Mouse (Mus musculus): ENCODE data around the gene Itpkb. TPM values are rescaled to one million over a fixed set of nuclear protein-coding genes. Genes with fewer than 3 reads are reported as not detected.

The Itpkb gene
- polyA plus RNA-seq, 1 experiment from 2014 or later: 4.0 TPM

- 83% methylated on average over 11 of the region's 11 CpGs for WGBS
Observed at GRCm38 (mm10) chr1:180402481-180403081, 72.3 kb downstream of the Itpkb start.

GRCm38 (mm10) chr1:180403357-180403693 is 73.0 kb downstream of the Itpkb start:
- Histone ChIP-seq H3K36me3 (ENCODE audit: control insufficient read depth, insufficient read depth, low read length) (no peaks in the 10 kb centered on the region), H3K27ac (ENCODE audit: low read depth, low read length) (peak overlapping the region; percentile 57), H3K27me3 (replicated peaks; ENCODE audit: control insufficient read depth, insufficient read depth, low read length) (no peaks in the 10 kb centered on the region), H3K9me3 (ENCODE audit: control insufficient read depth, low read length) (no peaks in the 10 kb centered on the region), H3K9ac (ENCODE audit: low read depth, low read length) (no peak overlapping the region), H3K4me1 (ENCODE audit: control insufficient read depth, insufficient read depth, low read depth, low read length) (peaks cover 10% of the 10 kb centered on the region), H3K4me2 (ENCODE audit: low read length) (no peak overlapping the region), H3K4me3 (ENCODE audit: low read length) (no peak overlapping the region)
- 85% methylated on average over 8 of the region's 8 CpGs for WGBS
- no peak for ATAC-seq

More at GRCm38 (mm10) chr1:180402481-180403081, 72.3 kb downstream of the Itpkb start:
- Histone ChIP-seq H3K36me3 (ENCODE audit: control insufficient read depth, insufficient read depth, low read length) (no peaks in the 10 kb centered on the region), H3K9me3 (ENCODE audit: control insufficient read depth, low read length) (no peaks in the 10 kb centered on the region), H3K27ac (ENCODE audit: low read depth, low read length) (no peak overlapping the region), H3K4me3 (ENCODE audit: low read length) (no peak overlapping the region), H3K4me2 (ENCODE audit: low read length) (no peak overlapping the region), H3K9ac (ENCODE audit: low read depth, low read length) (no peak overlapping the region), H3K27me3 (replicated peaks; ENCODE audit: control insufficient read depth, insufficient read depth, low read length) (no peaks in the 10 kb centered on the region), H3K4me1 (ENCODE audit: control insufficient read depth, insufficient read depth, low read depth, low read length) (peaks cover 10% of the 10 kb centered on the region)
- ATAC-seq: no peak

- whole genome bisulfite sequencing: 75% methylated on average over 32 of the region's 32 CpGs
- Histone ChIP-seq H3K4me3 (ENCODE audit: low read length) (no peak overlapping the region), H3K27ac (ENCODE audit: low read depth, low read length) (peak overlapping the region; percentile 57)
Observed at GRCm38 (mm10) chr1:180403694-180404606, 73.7 kb downstream of the Itpkb start.

GRCm38 (mm10) chr1:180404706-180405105 is 74.4 kb downstream of the Itpkb start:
- no peak overlapping the region for H3K4me2 ChIP-seq (ENCODE audit: low read length)
- no peaks in the 10 kb centered on the region for H3K9me3 ChIP-seq (ENCODE audit: control insufficient read depth, low read length)
- no peaks in the 10 kb centered on the region for H3K27me3 ChIP-seq (replicated peaks; ENCODE audit: control insufficient read depth, insufficient read depth, low read length)
- H3K4me3 ChIP-seq (ENCODE audit: low read length): no peak overlapping the region
- H3K9ac ChIP-seq (ENCODE audit: low read depth, low read length): no peak overlapping the region
- 94% methylated on average over 3 of the region's 3 CpGs for WGBS
- peak overlapping the region; percentile 2; the same call in 1 of the 2 replicates for H3K27ac ChIP-seq (ENCODE audit: low read depth, low read length)
- no peaks in the 10 kb centered on the region for H3K36me3 ChIP-seq (ENCODE audit: control insufficient read depth, insufficient read depth, low read length)
- no peak for ATAC-seq
- H3K4me1 ChIP-seq (ENCODE audit: control insufficient read depth, insufficient read depth, low read depth, low read length): peaks cover 10% of the 10 kb centered on the region

More at GRCm38 (mm10) chr1:180403694-180404606, 73.7 kb downstream of the Itpkb start:
- H3K27me3 ChIP-seq (replicated peaks; ENCODE audit: control insufficient read depth, insufficient read depth, low read length): no peaks in the 10 kb centered on the region
- no peak for ATAC-seq
- no peak overlapping the region for H3K4me2 ChIP-seq (ENCODE audit: low read length)
- no peaks in the 10 kb centered on the region for H3K9me3 ChIP-seq (ENCODE audit: control insufficient read depth, low read length)
- H3K36me3 ChIP-seq (ENCODE audit: control insufficient read depth, insufficient read depth, low read length): no peaks in the 10 kb centered on the region
- H3K9ac ChIP-seq (ENCODE audit: low read depth, low read length): no peak overlapping the region; the same call in 1 of the 2 replicates
- peaks cover 10% of the 10 kb centered on the region for H3K4me1 ChIP-seq (ENCODE audit: control insufficient read depth, insufficient read depth, low read depth, low read length)

GRCm38 (mm10) chr1:180405576-180406335 is 75.5 kb downstream of the Itpkb start:
- 80% methylated on average over 9 of the region's 9 CpGs for WGBS
- no peaks in the 10 kb centered on the region for H3K9me3 ChIP-seq (ENCODE audit: control insufficient read depth, low read length)
- no peak overlapping the region for H3K4me2 ChIP-seq (ENCODE audit: low read length)
- no peak overlapping the region for H3K9ac ChIP-seq (ENCODE audit: low read depth, low read length)
- peaks cover 10% of the 10 kb centered on the region for H3K4me1 ChIP-seq (ENCODE audit: control insufficient read depth, insufficient read depth, low read depth, low read length)
- no peaks in the 10 kb centered on the region for H3K36me3 ChIP-seq (ENCODE audit: control insufficient read depth, insufficient read depth, low read length)
- no peaks in the 10 kb centered on the region for H3K27me3 ChIP-seq (replicated peaks; ENCODE audit: control insufficient read depth, insufficient read depth, low read length)
- no peak overlapping the region for H3K4me3 ChIP-seq (ENCODE audit: low read length)
- ATAC-seq: no peak
- H3K27ac ChIP-seq (ENCODE audit: low read depth, low read length): no peak overlapping the region

GRCm38 (mm10) chr1:180406336-180407035 is 76.2 kb downstream of the Itpkb start:
- peak overlapping the region; percentile 37 for H3K4me2 ChIP-seq (ENCODE audit: low read length)
- no peak for ATAC-seq
- peaks cover 10% of the 10 kb centered on the region for H3K4me1 ChIP-seq (ENCODE audit: control insufficient read depth, insufficient read depth, low read depth, low read length)

GRCm38 (mm10) chr1:180407171-180407671 is 76.9 kb downstream of the Itpkb start:
- WGBS: 10% methylated on average over 16 of the region's 16 CpGs
- Histone ChIP-seq H3K9ac (ENCODE audit: low read depth, low read length) (peak overlapping the region; percentile 11; the same call in 1 of the 2 replicates), H3K36me3 (ENCODE audit: control insufficient read depth, insufficient read depth, low read length) (no peaks in the 10 kb centered on the region), H3K27ac (ENCODE audit: low read depth, low read length) (peak overlapping the region; percentile 46; the same call in 1 of the 2 replicates), H3K9me3 (ENCODE audit: control insufficient read depth, low read length) (no peaks in the 10 kb centered on the region), H3K4me2 (ENCODE audit: low read length) (peak overlapping the region; percentile 37), H3K4me1 (ENCODE audit: control insufficient read depth, insufficient read depth, low read depth, low read length) (peaks cover 8% of the 10 kb centered on the region), H3K27me3 (replicated peaks; ENCODE audit: control insufficient read depth, insufficient read depth, low read length) (no peaks in the 10 kb centered on the region), H3K4me3 (ENCODE audit: low read length) (no peak overlapping the region)
- peak; percentile 86 for ATAC-seq

More at GRCm38 (mm10) chr1:180406336-180407035, 76.2 kb downstream of the Itpkb start:
- peak overlapping the region; percentile 46 for H3K27ac ChIP-seq (ENCODE audit: low read depth, low read length)
- H3K27me3 ChIP-seq (replicated peaks; ENCODE audit: control insufficient read depth, insufficient read depth, low read length): no peaks in the 10 kb centered on the region
- 72% methylated on average over 11 of the region's 11 CpGs for WGBS
- H3K9ac ChIP-seq (ENCODE audit: low read depth, low read length): no peak overlapping the region
- no peaks in the 10 kb centered on the region for H3K36me3 ChIP-seq (ENCODE audit: control insufficient read depth, insufficient read depth, low read length)
- H3K9me3 ChIP-seq (ENCODE audit: control insufficient read depth, low read length): no peaks in the 10 kb centered on the region
- no peak overlapping the region for H3K4me3 ChIP-seq (ENCODE audit: low read length)
